Mouse (Mus musculus): ENCODE results near the gene Vmn1r128.
"Not testable (repeated sequence)": the region's sequence is repeated elsewhere in the genome, so short reads cannot be mapped to it uniquely, and the experiment has no call there.

Gene Vmn1r128

GRCm38 (mm10) chr7:21349073-21349472 is at the start of gene Vmn1r128:
Gene Vmn1r128, plus strand, starts transcription at chr7:21349373.
- not testable (repeated sequence) for DNase-seq (ENCODE audit: low read depth, low spot score)

GRCm38 (mm10) chr7:21301367-21301766 is 47.8 kb upstream of the Vmn1r128 start, which contains the start of gene Vmn1r126:
Gene Vmn1r126, minus strand, starts transcription at chr7:21301467.
- DNase-seq (ENCODE audit: low read depth, low spot score), result not testable (repeated sequence)

- DNase-seq (ENCODE audit: low read depth, low spot score), result not testable (repeated sequence)
Observed at GRCm38 (mm10) chr7:21319761-21320160, 29.4 kb upstream of the Vmn1r128 start, which contains the start of gene Vmn1r127. Gene Vmn1r127, minus strand, starts transcription at chr7:21319861.

- DNase-seq (ENCODE audit: low read depth, low spot score), result not testable (repeated sequence)
Observed at GRCm38 (mm10) chr7:21361191-21361590, 12.0 kb downstream of the Vmn1r128 start, which contains the start of gene Vmn1r129. Gene Vmn1r129, minus strand, starts transcription at chr7:21361291.

Data from forelimb bud, embryonic 11.5 days (tissue).